Mouse (Mus musculus) heart, adult 18-20 months (tissue): ENCODE data around the gene Atxn1. TPM values are rescaled to one million over a fixed set of nuclear protein-coding genes. Genes with fewer than 3 reads are reported as not detected.
A peak's percentile ranks its signal among the peaks of the same experiment; 100 is the strongest.

Source experiments
- DNase-seq, 2 experiments: peaks; one replicate each; pipeline ENCODE4 v3.0.0; 2021 to 2022; ENCODE audit warnings: mixed read lengths in 1 of 2
- total RNA-seq, 2 experiments: library from RNA; stranded (reverse); gene quantifications; 2 replicates each; pipeline ENCODE4 v1.2.3; 2021

The Atxn1 gene
- total RNA-seq, 2 experiments from 2014 or later: 28.5 to 34.3 TPM

- peak; percentile 90 to 94 for DNase-seq
Measured at GRCm38 (mm10) chr13:45963497-45964330, 1.1 kb downstream of the Atxn1 start.

DNA sequence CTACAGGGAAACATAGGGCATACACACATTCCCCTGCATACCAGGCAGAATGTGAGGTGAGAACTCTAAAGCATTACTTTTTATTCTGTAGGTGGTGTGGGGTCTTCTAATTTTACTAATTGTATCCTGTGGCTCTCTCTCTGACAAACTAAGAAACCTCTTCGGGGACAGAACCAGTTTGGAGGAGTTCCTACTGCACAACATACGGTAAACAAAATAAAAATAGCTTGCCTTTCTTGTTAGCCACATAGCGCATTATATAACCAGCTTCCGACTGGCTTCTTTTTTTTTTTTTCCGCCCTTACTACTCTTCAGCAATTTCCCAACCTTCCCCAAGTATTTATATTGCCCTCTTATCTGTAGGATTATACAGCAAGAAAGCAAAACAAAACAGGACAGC is 2.0 kb downstream of the Atxn1 start:
- peak; percentile 21 to 39 for DNase-seq

DNA sequence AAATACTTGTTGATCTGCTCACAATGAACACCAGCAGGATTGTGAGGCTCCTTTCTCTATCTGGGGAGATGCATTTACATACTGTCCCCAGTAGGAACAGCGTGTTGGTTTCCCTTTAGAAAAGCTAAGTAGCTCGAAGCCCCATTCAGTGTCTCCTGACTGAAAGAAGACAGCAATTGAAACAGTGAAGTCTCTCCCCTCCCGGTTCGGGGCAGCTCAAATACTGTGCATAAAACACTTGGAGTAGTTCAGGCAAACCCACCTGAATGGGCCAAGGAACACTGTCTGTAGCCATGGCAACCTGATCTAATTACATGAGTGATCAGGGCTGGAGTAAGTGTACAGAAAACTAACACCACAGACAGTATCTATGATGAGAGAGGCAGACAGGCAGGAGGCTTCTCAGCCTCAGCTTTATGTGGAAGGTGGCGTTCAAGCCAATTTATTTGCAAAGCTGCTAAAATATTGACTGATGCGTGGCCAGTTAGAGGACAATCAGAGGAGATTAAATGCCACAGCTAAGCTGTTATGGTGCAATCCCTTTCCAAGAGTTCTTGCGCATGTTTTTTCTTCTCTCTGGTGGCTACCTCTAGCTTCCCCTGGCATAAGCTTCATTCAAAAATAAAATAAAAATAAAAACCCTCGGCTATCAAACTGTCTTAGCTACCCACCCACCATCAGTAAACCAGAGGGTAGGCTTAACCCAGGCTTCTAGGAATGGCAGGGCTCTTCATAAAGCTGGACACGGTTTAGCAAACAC is 2.8 kb downstream of the Atxn1 start:
- peak in 1 of 2 experiments; percentile 60 for DNase-seq

DNA sequence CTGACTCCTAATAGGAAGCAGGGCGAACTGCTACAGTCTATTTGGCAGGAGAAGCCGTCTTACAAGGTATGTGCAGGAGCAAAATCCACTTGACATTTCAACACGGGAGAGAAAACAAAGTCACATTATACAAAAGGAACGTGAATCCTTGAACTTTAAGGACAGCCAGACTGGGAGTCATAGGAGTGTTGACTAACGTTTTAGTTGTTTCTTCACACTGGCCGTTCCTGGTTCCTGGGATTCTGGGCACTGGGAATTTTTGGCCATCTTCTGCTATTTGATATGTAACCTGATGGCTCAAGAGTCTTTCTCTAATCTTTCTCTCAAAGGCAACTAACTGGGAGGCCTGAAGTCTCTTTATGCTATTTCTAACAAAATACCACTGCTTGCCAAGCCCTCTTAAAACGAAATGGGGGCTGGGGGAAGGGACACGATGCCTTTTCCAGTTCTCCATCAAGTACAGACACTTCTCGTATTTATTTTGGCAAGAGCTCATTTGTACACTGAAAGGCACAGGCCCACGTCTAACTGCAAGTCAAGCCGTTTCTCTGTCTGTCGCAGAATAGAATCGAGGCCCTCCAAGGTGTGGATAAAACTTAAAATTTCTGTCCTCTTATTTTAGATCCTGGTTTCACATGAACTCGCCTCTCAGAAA is 4.4 kb downstream of the Atxn1 start:
- DNase-seq: peak in 1 of 2 experiments; percentile 34

- DNase-seq: no peak
Measured at GRCm38 (mm10) chr13:45958306-45958705, 6.5 kb downstream of the Atxn1 start.

DNA sequence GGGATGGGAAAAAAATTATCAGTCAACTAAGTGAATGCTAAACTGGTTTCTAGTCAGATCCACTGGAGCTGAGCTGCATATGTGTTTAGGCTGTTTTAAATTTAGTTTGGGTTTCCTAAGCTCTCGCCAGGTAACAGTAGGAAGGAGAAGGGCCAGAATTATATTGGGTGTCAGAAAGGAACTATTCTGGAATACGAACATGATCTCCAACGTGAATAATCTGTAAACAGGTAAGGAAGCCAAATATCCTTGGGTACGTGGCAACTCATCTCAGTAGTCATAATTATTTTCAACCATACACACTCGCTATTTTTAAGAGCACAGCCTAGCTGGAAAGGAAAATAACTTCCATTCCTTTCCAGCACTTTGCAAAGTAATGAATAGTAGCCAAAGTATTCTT is 7.2 kb downstream of the Atxn1 start:
- DNase-seq: no peak

GRCm38 (mm10) chr13:45956287-45956686 is 8.5 kb downstream of the Atxn1 start:
- DNase-seq: no peak

DNA sequence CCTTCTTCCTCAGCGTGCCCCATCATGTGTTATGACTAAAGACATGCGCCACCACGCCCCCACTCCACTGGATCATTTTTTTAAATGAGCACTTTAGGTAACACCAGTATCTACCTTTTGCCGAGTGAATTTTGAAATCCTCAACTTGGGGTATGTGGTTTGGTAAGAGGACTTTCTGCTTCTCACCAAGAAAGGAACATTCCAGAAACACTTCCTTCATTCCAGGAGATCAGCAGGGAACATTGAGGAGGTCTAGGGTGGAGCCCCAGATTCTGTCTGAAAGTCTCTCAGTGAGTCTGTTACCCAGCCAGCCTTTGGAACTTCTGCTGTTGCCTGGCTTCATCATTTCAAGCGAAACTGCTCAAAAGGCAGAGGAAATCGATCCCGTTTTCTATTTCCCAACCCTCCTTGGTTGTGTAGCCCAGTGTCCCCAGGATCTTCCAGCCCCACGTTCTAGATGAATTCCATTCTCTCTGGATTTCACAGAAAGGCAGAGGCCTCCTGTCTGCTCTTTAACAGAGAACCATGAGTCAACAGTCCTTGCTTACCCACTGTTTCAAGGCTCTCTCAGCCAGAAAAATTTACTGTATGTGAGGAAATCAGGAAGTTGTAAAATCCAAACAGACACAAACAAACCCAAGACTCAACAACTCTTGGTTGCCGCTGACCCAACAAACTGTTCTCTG is 9.3 kb downstream of the Atxn1 start:
- DNase-seq: no peak

DNA sequence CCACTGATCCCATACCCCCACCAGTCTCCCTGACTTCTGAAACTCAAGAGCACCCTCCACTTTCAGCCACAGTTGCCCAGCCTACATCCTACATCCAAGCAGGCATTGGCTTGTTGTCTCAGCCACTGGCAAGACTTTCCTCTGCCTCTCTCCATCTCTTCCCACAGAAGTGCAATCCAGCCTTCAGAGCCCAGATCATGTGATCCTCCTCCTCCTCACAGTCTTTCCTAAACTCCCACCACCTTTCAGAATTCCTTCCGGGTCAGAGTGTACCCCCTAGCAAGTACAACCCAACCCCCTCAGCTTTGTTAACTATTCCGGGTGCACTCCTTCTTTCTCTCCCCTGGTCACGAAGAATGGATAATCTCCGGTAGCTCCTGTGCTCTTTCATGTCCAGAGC is 11.7 kb downstream of the Atxn1 start:
- DNase-seq: no peak

- DNase-seq: no peak
Measured at GRCm38 (mm10) chr13:45951071-45951645, 13.7 kb downstream of the Atxn1 start.

- DNase-seq: no peak
Measured at GRCm38 (mm10) chr13:45950355-45950861, 14.4 kb downstream of the Atxn1 start.

GRCm38 (mm10) chr13:45946136-45946535 is 18.7 kb downstream of the Atxn1 start:
- peak in 1 of 2 experiments; percentile 26 for DNase-seq

GRCm38 (mm10) chr13:45942337-45942736 is 22.5 kb downstream of the Atxn1 start:
- DNase-seq: peak in 1 of 2 experiments; percentile 29

GRCm38 (mm10) chr13:45940714-45941113 is 24.1 kb downstream of the Atxn1 start:
- DNase-seq: no peak

DNA sequence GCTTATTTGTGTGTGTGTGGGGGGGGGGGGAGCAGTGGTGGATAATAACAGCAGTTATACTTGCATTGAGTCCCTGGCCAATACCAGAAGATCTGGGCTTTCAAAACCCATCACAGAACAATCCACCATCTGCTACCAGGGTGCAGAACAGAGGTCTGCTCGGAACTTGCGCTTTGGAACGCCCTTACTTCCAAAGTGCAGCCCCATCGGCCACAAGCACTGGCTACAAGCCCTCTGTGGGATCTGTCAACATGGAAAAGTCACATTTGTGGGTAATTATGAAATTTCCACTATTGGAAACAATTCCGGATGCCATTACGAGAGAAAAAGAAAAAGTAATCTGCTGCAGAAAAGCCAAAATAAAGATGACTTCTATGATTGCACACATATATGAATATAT is 25.2 kb downstream of the Atxn1 start:
- DNase-seq: peak in 1 of 2 experiments; percentile 33

DNA sequence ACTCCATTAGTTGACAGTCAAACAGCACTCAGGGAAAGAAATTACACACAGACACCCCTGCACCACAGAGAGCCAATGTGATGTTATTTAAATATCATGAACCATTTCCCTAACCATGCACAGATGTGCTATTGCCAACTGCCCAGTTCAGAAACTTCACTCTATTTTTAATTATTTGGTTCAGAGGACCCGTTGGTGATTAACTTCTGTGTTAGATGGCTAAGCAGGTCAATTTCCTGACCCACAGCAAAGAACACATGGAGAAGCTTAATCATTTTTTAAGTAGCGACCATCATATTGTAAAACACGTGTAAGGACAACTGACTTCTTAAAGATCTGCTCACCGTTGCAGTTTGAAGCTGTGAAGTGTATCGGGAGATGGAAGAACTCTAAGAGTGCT is 26.7 kb downstream of the Atxn1 start:
- DNase-seq: no peak

- no peak for DNase-seq
Measured at GRCm38 (mm10) chr13:45936765-45937164, 28.0 kb downstream of the Atxn1 start.

DNA sequence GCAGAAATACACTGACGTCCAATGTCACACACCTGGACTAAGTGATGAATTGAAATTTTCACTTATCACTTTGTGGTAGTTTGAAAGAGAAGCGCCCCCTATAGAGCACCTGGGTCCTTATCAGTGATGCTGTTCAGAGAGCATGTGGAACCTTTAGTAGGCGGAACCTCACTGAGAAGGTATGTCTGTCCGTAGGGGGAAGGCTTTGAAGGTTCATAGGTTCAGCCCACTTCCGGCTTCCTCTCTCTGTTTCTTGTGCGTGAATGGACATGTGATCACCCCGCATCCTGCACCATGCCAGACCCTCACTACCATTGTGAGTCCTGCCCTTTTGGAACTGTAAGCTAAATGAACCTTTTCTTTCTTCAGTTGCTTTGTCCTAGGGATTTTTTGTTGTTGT is 29.0 kb downstream of the Atxn1 start:
- no peak for DNase-seq

DNA sequence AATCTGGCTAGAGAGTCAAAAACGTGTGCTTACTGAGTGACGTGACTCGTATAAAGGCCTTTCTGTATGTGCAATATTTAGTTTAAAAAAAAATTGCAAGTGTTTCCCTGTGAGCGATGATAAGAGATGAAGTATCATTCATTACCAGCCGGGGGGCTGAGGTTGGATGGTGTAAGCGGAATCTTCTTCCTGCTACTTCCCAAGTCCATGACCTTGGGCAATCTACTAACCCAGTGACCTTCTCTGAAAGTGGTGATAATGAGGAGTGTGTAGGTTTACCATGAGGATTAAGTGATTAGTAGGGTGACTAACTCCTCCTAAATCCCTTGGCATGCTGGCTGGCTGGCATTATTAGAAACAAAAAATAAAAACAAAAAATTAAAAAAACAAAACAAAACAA is 30.0 kb downstream of the Atxn1 start:
- no peak for DNase-seq

DNA sequence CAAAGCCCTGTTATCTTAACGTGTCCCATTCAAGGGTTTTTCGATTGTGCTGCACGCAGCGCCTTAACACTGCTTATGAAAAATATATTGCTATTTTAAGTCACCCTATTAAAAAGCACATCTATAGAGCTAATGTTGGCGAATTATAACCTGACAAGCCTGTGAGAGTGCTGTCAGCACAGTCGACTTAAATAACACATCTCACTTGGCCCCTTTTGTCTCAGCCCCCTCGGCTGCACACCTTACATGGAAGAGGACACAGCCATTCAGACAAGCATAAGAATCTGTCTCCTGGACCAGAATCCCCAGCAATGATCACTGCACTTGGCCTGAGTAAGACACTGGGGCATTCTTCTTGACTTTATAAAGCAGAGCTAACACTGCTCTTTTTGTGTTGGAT is 30.7 kb downstream of the Atxn1 start:
- no peak for DNase-seq

- no peak for DNase-seq
Measured at GRCm38 (mm10) chr13:45932491-45932921, 32.3 kb downstream of the Atxn1 start.

- no peak for DNase-seq
Measured at GRCm38 (mm10) chr13:45931891-45932290, 32.9 kb downstream of the Atxn1 start.
